8 mouse cellular contexts compared by ENCODE assay signal in genomic region chr8:118283600-118284111, GRCm38 (mm10). TPM values are rescaled to one million over a fixed set of nuclear protein-coding genes. Genes with fewer than 3 reads are reported as not detected.
A peak's percentile ranks its signal among the peaks of the same experiment; 100 is the strongest.
DNase-seq lines count a peak whose midpoint lies in the region; ATAC-seq lines count a peak whose summit lies in the region.

Gene Cdh13, plus strand, starts transcription at chr8:118283733.

- H3K27ac ChIP-seq in forebrain, embryonic 14.5 days (ENCODE audit: low read depth, low read length), result peak within 1 kb of the TSS; percentile 65
- H3K27ac ChIP-seq in heart, embryonic 15.5 days, result peak within 1 kb of the TSS; percentile 97
- no peak within 1 kb of the TSS; the same call in 1 of the 2 replicates for H3K27ac ChIP-seq in midbrain, embryonic 11.5 days (ENCODE audit: low read depth, low read length)

- no peaks in the 10 kb centered on the region for H3K36me3 ChIP-seq in forebrain, embryonic 14.5 days (ENCODE audit: control insufficient read depth, insufficient read depth, low read length)
- no peaks in the 10 kb centered on the region for H3K36me3 ChIP-seq in heart, embryonic 15.5 days
- no peaks in the 10 kb centered on the region for H3K36me3 ChIP-seq in midbrain, embryonic 11.5 days (ENCODE audit: control insufficient read depth, insufficient read depth, low read length)

- peak within 1 kb of the TSS; percentile 51 for H3K4me3 ChIP-seq in forebrain, embryonic 14.5 days (ENCODE audit: low read depth, low read length)
- H3K4me3 ChIP-seq in heart, embryonic 15.5 days, result peak within 1 kb of the TSS; percentile 73
- H3K4me3 ChIP-seq in midbrain, embryonic 11.5 days (ENCODE audit: low read depth, low read length), result peak within 1 kb of the TSS; percentile 53

- H3K4me1 ChIP-seq in forebrain, embryonic 14.5 days (ENCODE audit: control insufficient read depth, insufficient read depth, low read length), result peaks cover 7% of the 10 kb centered on the region
- peaks cover 56% of the 10 kb centered on the region for H3K4me1 ChIP-seq in heart, embryonic 15.5 days (replicated peaks)
- H3K4me1 ChIP-seq in midbrain, embryonic 11.5 days (ENCODE audit: control insufficient read depth, insufficient read depth, low read length), result peaks cover 5% of the 10 kb centered on the region

- ATAC-seq in cerebellum, adult (ENCODE audit: insufficient number of reproducible peaks, low FRiP score, low TSS enrichment), result peak; percentile 47
- ATAC-seq in forebrain, embryonic 14.5 days, result peak; percentile 58
- 0 out of 2 replicates have a peak, but pooled peaks have one; percentile 15 for ATAC-seq in heart, embryonic 15.5 days (replicated peaks; ENCODE audit: insufficient number of reproducible peaks, insufficient read depth, low FRiP score, low read depth)
- ATAC-seq in midbrain, embryonic 11.5 days (ENCODE audit: low FRiP score), result peak; percentile 65
- ATAC-seq in erythroid progenitor cell, adult 5-6 weeks (replicated peaks; ENCODE audit: low FRiP score, poor library complexity, severe bottlenecking), result no peak

- H3K9me3 ChIP-seq in forebrain, embryonic 14.5 days (replicated peaks; ENCODE audit: control insufficient read depth, low read length), result no peaks in the 10 kb centered on the region
- H3K9me3 ChIP-seq in heart, embryonic 15.5 days (replicated peaks), result no peaks in the 10 kb centered on the region
- H3K9me3 ChIP-seq in midbrain, embryonic 11.5 days (ENCODE audit: control insufficient read depth, low read length), result no peaks in the 10 kb centered on the region

- under 1% methylated on average over 33 of the region's 33 CpGs for WGBS in forebrain, embryonic 14.5 days
- WGBS in heart, embryonic 15.5 days, result under 1% methylated on average over 33 of the region's 33 CpGs
- WGBS in midbrain, embryonic 11.5 days, result under 1% methylated on average over 33 of the region's 33 CpGs

- no peaks in the 10 kb centered on the region for H3K27me3 ChIP-seq in forebrain, embryonic 14.5 days (replicated peaks; ENCODE audit: control insufficient read depth, insufficient read depth, low read length)
- peaks cover 6% of the 10 kb centered on the region; the same call in 1 of the 2 replicates for H3K27me3 ChIP-seq in heart, embryonic 15.5 days
- peaks cover 19% of the 10 kb centered on the region for H3K27me3 ChIP-seq in midbrain, embryonic 11.5 days (ENCODE audit: control insufficient read depth, insufficient read depth, low read length)

- H3K4me2 ChIP-seq in forebrain, embryonic 14.5 days (ENCODE audit: low read length), result peak within 1 kb of the TSS; percentile 90
- peak within 1 kb of the TSS; percentile 92 for H3K4me2 ChIP-seq in heart, embryonic 15.5 days
- peak within 1 kb of the TSS; percentile 94 for H3K4me2 ChIP-seq in midbrain, embryonic 11.5 days

- H3K9ac ChIP-seq in forebrain, embryonic 14.5 days (ENCODE audit: low read length), result peak within 1 kb of the TSS; percentile 84
- H3K9ac ChIP-seq in heart, embryonic 15.5 days, result peak within 1 kb of the TSS; percentile 88
- H3K9ac ChIP-seq in midbrain, embryonic 11.5 days (ENCODE audit: low read length), result peak within 1 kb of the TSS; percentile 83

- DNase-seq in Muller cell, postnatal 12 days (ENCODE audit: inconsistent ontology term), result peak; percentile 81
- peak; percentile 82 for DNase-seq in forebrain, embryonic 14.5 days (ENCODE audit: low spot score)
- peak; percentile 68 to 73 for DNase-seq in layer of hippocampus, postnatal 36 days
- peak; percentile 96 for DNase-seq in midbrain, embryonic 11.5 days (ENCODE audit: low spot score, missing footprints)
- DNase-seq in telencephalon, adult 2 months (ENCODE audit: low read depth, low spot score), result peak; percentile 79

RNA-seq across cellular contexts. Expression of gene Cdh13, which starts in this region (rescaled TPM):
- polyA plus RNA-seq in forebrain, embryonic 14.5 days (2014; fragmentation: Nextera tagmentation; extraction: Ambion mirVana), result 101 and 123 TPM in 2 replicates
- 55.2 and 63.9 TPM in 2 replicates for polyA plus RNA-seq in heart, embryonic 15.5 days (2015; fragmentation: Nextera tagmentation; extraction: Ambion mirVana)
- total RNA-seq in layer of hippocampus, postnatal 36 days (2021), result 10 to 100 TPM; 37.3 to 41.5 TPM
- polyA plus RNA-seq in midbrain, embryonic 11.5 days (2014; fragmentation: Nextera tagmentation; extraction: Ambion mirVana), result 10.8 and 12.2 TPM in 2 replicates
- not detected in 2 replicates for total RNA-seq in erythroid progenitor cell, adult 5-6 weeks (2015; ENCODE audit: low replicate concordance)
- total RNA-seq in erythroid progenitor cell, adult 5-6 weeks (2017; ENCODE audit: low replicate concordance), result not detected in 2 replicates

Comparison
In these comparisons a context has a peak if more than half of its experiments do, and no peak if none do; other contexts are left out.
1. RNA of gene Cdh13 (total RNA-seq): 37.3 to 41.5 TPM in layer of hippocampus, postnatal 36 days; not detected in erythroid progenitor cell, adult 5-6 weeks; every median in the first group is over 10 times any median in the second.
2. Peak in every context shown above with its lines, with median percentiles within 50 percentile points of each other: DNase-seq, H3K4me2 ChIP-seq, H3K4me3 ChIP-seq and H3K9ac ChIP-seq.